Mouse (Mus musculus) forebrain, embryonic 10.5 days (tissue): Measurements from ENCODE around the gene Fgfr2. TPM values are rescaled to one million over a fixed set of nuclear protein-coding genes. Genes with fewer than 3 reads are reported as not detected.
"Not testable (repeated sequence)": the region's sequence is repeated elsewhere in the genome, so short reads cannot be mapped to it uniquely, and the experiment has no call there.

Experiments
- DNase-seq: peaks from one replicate; pipeline ENCODE4 v3.0.0-alpha.2; 2017; ENCODE audit warnings: low spot score; ENCODE audit errors: extremely low spot score
- H3K27ac ChIP-seq: fragments of 300-500 bp; sonication (generic); 2 replicates; pipeline ENCODE4 v1.5.1; 2016; ENCODE audit warnings: mild to moderate bottlenecking
- H3K27me3 ChIP-seq: fragments of 300-500 bp; sonication (generic); 2 replicates; pipeline ENCODE4 v1.6.1; 2016; ENCODE audit warnings: mild to moderate bottlenecking; ENCODE audit not compliant: poor library complexity, severe bottlenecking
- H3K36me3 ChIP-seq: fragments of 300-500 bp; sonication (generic); replicated peaks from 2 replicates; pipeline ENCODE4 v1.6.1; 2016; ENCODE audit warnings: mild to moderate bottlenecking, moderate library complexity
- H3K4me1 ChIP-seq: fragments of 300-500 bp; sonication (generic); 2 replicates; pipeline ENCODE4 v1.6.1; 2016
- H3K4me3 ChIP-seq: fragments of 300-500 bp; sonication (generic); 2 replicates; pipeline ENCODE4 v1.5.1; 2016; ENCODE audit warnings: mild to moderate bottlenecking, moderate library complexity
- H3K9me3 ChIP-seq: fragments of 300-500 bp; sonication (generic); 2 replicates; pipeline ENCODE4 v1.6.1; 2016; ENCODE audit warnings: mild to moderate bottlenecking, moderate library complexity
- WGBS: fragments of 180-500 bp; shearing (Covaris S2); methylation state at CpG from one replicate; pipeline ENCODE4 v1.1.7; 2016; 5-methylcytosine and 5-hydroxymethylcytosine counted together
- polyA plus RNA-seq: library from polyadenylated mRNA; unstranded; fragments of >200 nt; fragmentation: Nextera tagmentation; extraction: Ambion mirVana; gene quantifications from 2 replicates; pipeline ENCODE4 v1.2.1, GENCODE M21; 2016

The Fgfr2 gene
- polyA plus RNA-seq, 1 experiment from 2014 or later: 55.7 TPM

GRCm38 (mm10) chr7:132666516-132666915 is 456.6 kb downstream of the Fgfr2 start:
- Histone ChIP-seq H3K4me3 (no peak overlapping the region), H3K36me3 (no peaks in the 10 kb centered on the region), H3K27ac (peak overlapping the region; percentile 82), H3K4me1 (peaks cover 58% of the 10 kb centered on the region), H3K9me3 (no peaks in the 10 kb centered on the region), H3K27me3 (peaks cover 93% of the 10 kb centered on the region)
- no peak for DNase-seq
- WGBS: 61% methylated on average over 4 of the region's 4 CpGs

DNA sequence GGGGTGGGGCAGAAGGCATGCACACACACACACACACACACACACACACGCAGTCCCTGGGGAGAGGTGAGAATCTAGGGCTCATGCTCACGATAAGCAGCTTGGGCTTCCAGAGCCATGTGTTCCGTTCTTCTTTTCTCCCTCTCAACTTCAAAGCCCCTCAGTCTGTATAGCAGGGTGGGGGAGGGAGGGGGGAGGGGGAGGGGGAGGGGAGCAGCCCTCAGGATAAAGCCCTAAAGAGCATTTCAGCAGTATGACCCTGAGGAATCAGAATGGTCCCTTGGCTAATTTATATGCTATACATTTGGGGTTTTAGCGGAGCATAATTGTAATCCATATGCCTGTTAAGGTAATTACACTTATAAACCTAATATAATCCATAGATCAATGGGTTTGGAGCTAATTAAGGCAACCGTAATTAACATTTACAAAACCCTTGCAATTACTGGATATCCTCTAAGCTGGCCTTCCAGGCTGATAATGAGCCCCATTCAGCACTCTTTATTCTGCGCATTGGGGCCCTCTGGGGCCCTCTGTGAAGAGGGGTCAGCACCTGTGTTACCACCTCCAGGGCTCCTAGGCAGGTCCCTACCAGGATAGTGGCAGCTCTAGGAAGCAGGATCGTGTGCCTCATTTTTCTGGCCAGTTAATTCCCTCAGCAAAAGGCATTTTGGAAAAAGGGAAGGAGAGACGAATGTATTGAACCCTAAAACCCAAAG is 457.3 kb downstream of the Fgfr2 start:
- Histone ChIP-seq H3K9me3 (no peaks in the 10 kb centered on the region), H3K27ac (peak overlapping the region; percentile 82), H3K27me3 (peaks cover 93% of the 10 kb centered on the region)

GRCm38 (mm10) chr7:132664815-132665214 is 458.3 kb downstream of the Fgfr2 start:
- H3K4me1 ChIP-seq: peaks cover 69% of the 10 kb centered on the region
- peaks cover 93% of the 10 kb centered on the region for H3K27me3 ChIP-seq
- no peaks in the 10 kb centered on the region for H3K9me3 ChIP-seq
- peak overlapping the region; percentile 82 for H3K27ac ChIP-seq
- 0 out of 2 replicates have a peak overlapping the region, but pooled peaks have one; percentile 11 for H3K4me3 ChIP-seq
- no peaks in the 10 kb centered on the region for H3K36me3 ChIP-seq
- WGBS: 64% methylated on average over 6 of the region's 6 CpGs
- DNase-seq: no peak

More for the DNA sequence above, 457.3 kb downstream of the Fgfr2 start:
- Histone ChIP-seq H3K4me3 (peak overlapping the region; percentile 11; the same call in 1 of the 2 replicates), H3K4me1 (peaks cover 63% of the 10 kb centered on the region), H3K36me3 (no peaks in the 10 kb centered on the region)
- WGBS: 13% methylated on average over 8 of the region's 8 CpGs
- DNase-seq: peak; percentile 52

- 81% methylated on average over 6 of the region's 6 CpGs for WGBS
- H3K9me3 ChIP-seq, DNase-seq, H3K4me3 ChIP-seq, H3K27ac ChIP-seq, H3K36me3 ChIP-seq: not testable (repeated sequence)
- Histone ChIP-seq H3K27me3 (peaks cover 88% of the 10 kb centered on the region), H3K4me1 (peaks cover 85% of the 10 kb centered on the region)
Observed at GRCm38 (mm10) chr7:132662831-132663230, 460.3 kb downstream of the Fgfr2 start.

GRCm38 (mm10) chr7:132659633-132660032 is 463.5 kb downstream of the Fgfr2 start:
- Histone ChIP-seq H3K27me3 (peaks cover 80% of the 10 kb centered on the region), H3K9me3 (no peaks in the 10 kb centered on the region), H3K27ac (peak overlapping the region; percentile 87), H3K4me1 (peaks cover 86% of the 10 kb centered on the region), H3K4me3 (no peak overlapping the region), H3K36me3 (no peaks in the 10 kb centered on the region)
- WGBS: 80% methylated on average over 7 of the region's 7 CpGs
- DNase-seq: no peak

DNA sequence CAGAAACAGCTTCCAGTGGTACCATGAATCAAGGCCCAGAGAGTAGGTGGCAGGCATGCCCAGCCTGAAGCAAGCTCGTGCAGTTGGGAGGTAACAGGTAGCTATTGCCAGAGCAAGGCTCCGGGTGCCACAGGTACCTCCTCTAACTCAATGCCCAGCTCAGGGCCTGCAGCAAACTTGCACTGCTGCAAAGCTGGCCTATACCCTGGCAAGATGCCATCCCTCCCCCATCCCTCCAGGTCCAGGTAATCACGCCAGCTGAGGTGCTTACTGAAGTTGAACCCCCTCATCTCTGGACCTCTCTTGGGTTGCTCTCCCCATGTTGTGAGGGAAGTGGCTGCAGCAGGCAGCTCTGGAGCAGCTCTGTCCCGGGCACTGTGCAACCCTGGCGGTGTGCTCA is 464.5 kb downstream of the Fgfr2 start:
- WGBS: 82% methylated on average over 5 of the region's 5 CpGs
- H3K27me3 ChIP-seq: peaks cover 70% of the 10 kb centered on the region
- no peak for DNase-seq
- H3K27ac ChIP-seq: peak overlapping the region; percentile 87
- H3K36me3 ChIP-seq: no peaks in the 10 kb centered on the region
- H3K4me1 ChIP-seq: peaks cover 77% of the 10 kb centered on the region
- no peaks in the 10 kb centered on the region for H3K9me3 ChIP-seq
- H3K4me3 ChIP-seq: no peak overlapping the region

DNA sequence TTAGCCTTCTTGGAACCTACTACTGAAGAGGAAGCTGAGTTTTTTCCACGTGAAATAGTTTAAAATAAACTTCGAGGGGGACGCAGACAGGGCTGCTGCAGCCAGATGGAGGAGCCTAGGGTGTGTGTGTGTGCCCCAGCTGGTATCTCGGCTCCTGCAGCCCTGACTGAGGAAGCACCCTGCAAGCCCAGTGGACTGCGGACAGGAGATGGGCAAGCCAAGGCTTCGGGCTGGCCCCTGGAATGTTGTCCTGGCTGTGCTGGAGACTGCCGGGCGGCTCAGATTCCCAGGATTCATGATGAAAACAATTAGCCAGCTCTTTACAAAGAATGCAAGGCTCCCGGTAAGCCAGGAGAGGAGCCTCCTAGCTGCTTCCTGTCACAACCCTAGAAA is 465.1 kb downstream of the Fgfr2 start:
- peak overlapping the region; percentile 87 for H3K27ac ChIP-seq

GRCm38 (mm10) chr7:132657371-132658057 is 465.6 kb downstream of the Fgfr2 start:
- DNase-seq: no peak
- 34% methylated on average over 14 of the region's 14 CpGs for WGBS
- Histone ChIP-seq H3K4me1 (peaks cover 67% of the 10 kb centered on the region), H3K36me3 (no peaks in the 10 kb centered on the region), H3K4me3 (no peak overlapping the region), H3K27me3 (peaks cover 59% of the 10 kb centered on the region), H3K27ac (peak overlapping the region; percentile 87), H3K9me3 (no peaks in the 10 kb centered on the region)

More for the DNA sequence above, 465.1 kb downstream of the Fgfr2 start:
- H3K4me1 ChIP-seq: peaks cover 71% of the 10 kb centered on the region
- DNase-seq: peak; percentile 51
- no peak overlapping the region for H3K4me3 ChIP-seq
- peaks cover 64% of the 10 kb centered on the region for H3K27me3 ChIP-seq
- WGBS: 7% methylated on average over 9 of the region's 9 CpGs
- no peaks in the 10 kb centered on the region for H3K9me3 ChIP-seq
- no peaks in the 10 kb centered on the region for H3K36me3 ChIP-seq

- 7% methylated on average over 3 of the region's 3 CpGs for WGBS
- peaks cover 63% of the 10 kb centered on the region for H3K4me1 ChIP-seq
Observed at GRCm38 (mm10) chr7:132656548-132656947, 466.6 kb downstream of the Fgfr2 start.

GRCm38 (mm10) chr7:132656075-132656474 is 467.1 kb downstream of the Fgfr2 start:
- Histone ChIP-seq H3K27ac (peak overlapping the region; percentile 87), H3K9me3 (no peaks in the 10 kb centered on the region)

More at GRCm38 (mm10) chr7:132656548-132656947, 466.6 kb downstream of the Fgfr2 start:
- no peaks in the 10 kb centered on the region for H3K36me3 ChIP-seq
- H3K4me3 ChIP-seq: no peak overlapping the region
- peak; percentile 89 for DNase-seq
- peak overlapping the region; percentile 87 for H3K27ac ChIP-seq
- no peaks in the 10 kb centered on the region for H3K9me3 ChIP-seq
- H3K27me3 ChIP-seq: peaks cover 49% of the 10 kb centered on the region

GRCm38 (mm10) chr7:132654412-132654811 is 468.7 kb downstream of the Fgfr2 start:
- no peak for DNase-seq
- peaks cover 49% of the 10 kb centered on the region for H3K4me1 ChIP-seq
- no peak overlapping the region for H3K27ac ChIP-seq
- 80% methylated on average over 3 of the region's 3 CpGs for WGBS
- H3K27me3 ChIP-seq: peaks cover 28% of the 10 kb centered on the region
- H3K36me3 ChIP-seq: no peaks in the 10 kb centered on the region
- H3K9me3 ChIP-seq: no peaks in the 10 kb centered on the region
- H3K4me3 ChIP-seq: no peak overlapping the region

More at GRCm38 (mm10) chr7:132656075-132656474, 467.1 kb downstream of the Fgfr2 start:
- WGBS: 11% methylated on average over 9 of the region's 9 CpGs
- H3K36me3 ChIP-seq: no peaks in the 10 kb centered on the region
- H3K4me1 ChIP-seq: peaks cover 63% of the 10 kb centered on the region
- no peak overlapping the region for H3K4me3 ChIP-seq
- H3K27me3 ChIP-seq: peaks cover 44% of the 10 kb centered on the region
- DNase-seq: peak; percentile 92

- 91% methylated on average over 1 of the region's 1 CpGs for WGBS
- DNase-seq: no peak
- Histone ChIP-seq H3K27ac (no peak overlapping the region), H3K4me1 (peaks cover 11% of the 10 kb centered on the region), H3K4me3 (no peak overlapping the region), H3K27me3 (peaks cover 11% of the 10 kb centered on the region; the same call in 1 of the 2 replicates), H3K9me3 (no peaks in the 10 kb centered on the region), H3K36me3 (no peaks in the 10 kb centered on the region)
Observed at GRCm38 (mm10) chr7:132646514-132646913, 476.6 kb downstream of the Fgfr2 start.
